ENCODE assay signal across 7 mouse cellular contexts in the genomic region with DNA sequence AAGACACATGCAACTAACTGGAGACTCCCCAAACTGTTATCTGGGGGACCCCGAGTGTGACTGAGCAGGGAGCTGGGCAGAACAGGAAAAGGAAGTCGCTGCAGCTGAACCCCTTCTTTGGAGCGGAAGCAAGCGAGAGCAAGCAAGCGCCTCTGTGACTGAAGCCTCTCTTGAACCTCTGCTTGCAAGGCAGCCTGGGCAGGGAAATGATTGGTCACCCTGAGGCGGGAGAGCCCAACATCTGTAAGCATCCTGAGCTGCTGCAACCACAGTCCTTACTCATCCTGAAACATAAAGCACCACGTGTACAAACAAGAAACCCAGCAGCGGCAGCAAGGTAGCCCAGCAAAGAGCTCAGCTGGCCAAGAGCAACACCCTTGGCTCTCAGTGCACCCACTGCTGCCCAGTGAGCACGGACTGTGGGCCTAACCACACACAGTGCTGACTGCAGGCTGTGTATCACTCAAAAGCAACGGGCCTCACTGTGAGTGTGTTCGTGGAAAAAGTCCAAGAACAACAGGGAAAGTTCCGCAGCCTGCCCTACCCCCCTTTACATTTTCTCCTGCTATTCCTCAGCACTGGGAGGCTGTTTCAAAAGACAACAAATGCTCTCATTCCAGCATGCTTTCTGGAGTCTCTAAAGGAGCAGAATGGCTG.
A peak's percentile ranks its signal among the peaks of the same experiment; 100 is the strongest.
DNase-seq lines count a peak whose midpoint lies in the region; ATAC-seq and TF ChIP-seq lines count a peak whose summit lies in the region.

No protein-coding gene starts in this region.

- H3K79me2 ChIP-seq in CH12.LX (replicated peaks; ENCODE audit: control insufficient read depth, extremely low read depth, insufficient read depth, poor library complexity, severe bottlenecking), result no peaks in the 10 kb centered on the region

- in situ Hi-C loops in CH12.LX (cut with MboI; ENCODE audit: low pct_ligation_motif_present, low pct_unique_long_range_greater_than_20kb, low sequenced_read_pairs), result no loop called here

- peak overlapping the region; percentile 94 for H3K27ac ChIP-seq in CH12.LX (ENCODE audit: insufficient read depth, low read depth)
- peak overlapping the region; percentile 92 for H3K27ac ChIP-seq in kidney, embryonic 15.5 days
- H3K27ac ChIP-seq in midbrain, embryonic 12.5 days (replicated peaks), result peak overlapping the region; percentile 54

- WGBS in kidney, embryonic 15.5 days, result 34% methylated on average over 12 of the region's 12 CpGs
- 17% methylated on average over 12 of the region's 12 CpGs for WGBS in midbrain, embryonic 12.5 days

- no peaks in the 10 kb centered on the region for H3K27me3 ChIP-seq in CH12.LX (replicated peaks)
- no peaks in the 10 kb centered on the region for H3K27me3 ChIP-seq in kidney, embryonic 15.5 days
- H3K27me3 ChIP-seq in midbrain, embryonic 12.5 days, result 0 out of 2 replicates have a peak, but pooled peaks cover 3% of the 10 kb centered on the region

- H3K4me2 ChIP-seq in CH12.LX (ENCODE audit: insufficient read depth, low read depth, poor library complexity, severe bottlenecking), result peak overlapping the region; percentile 68
- no peak overlapping the region for H3K4me2 ChIP-seq in kidney, embryonic 15.5 days
- 0 out of 2 replicates have a peak overlapping the region, but pooled peaks have one; percentile 13 for H3K4me2 ChIP-seq in midbrain, embryonic 12.5 days (replicated peaks)

- peaks cover 0 to 20% of the 10 kb centered on the region in 2 experiments for H3K36me3 ChIP-seq in CH12.LX (replicated peaks in 1 of 2; ENCODE audit: control insufficient read depth in 1 of 2, insufficient read depth in 1 of 2, low read length in 1 of 2)
- no peaks in the 10 kb centered on the region for H3K36me3 ChIP-seq in kidney, embryonic 15.5 days
- H3K36me3 ChIP-seq in midbrain, embryonic 12.5 days, result no peaks in the 10 kb centered on the region

- no peak; the same call in 1 of the 2 replicates for TF ChIP-seq RAD21 in CH12.LX (IDR thresholded peaks at IDR 0.05; ENCODE audit: low read depth, low read length)

- peak; percentile 85 for ATAC-seq in activated CD4-positive, CD25-positive, alpha-beta regulatory T cell, adult 4 months
- ATAC-seq in kidney, embryonic 15.5 days (replicated peaks; ENCODE audit: low FRiP score), result peak; percentile 86
- ATAC-seq in midbrain, embryonic 12.5 days (ENCODE audit: low FRiP score, low read depth), result peak; percentile 54; the same call in 1 of the 2 replicates

- dilution Hi-C loops in CH12.LX (cut with MboI; ENCODE audit: extremely low pct_ligation_motif_present, extremely low pct_unique_long_range_greater_than_20kb, low sequenced_read_pairs), result no loop called here

- peak; percentile 89 for DNase-seq in CH12.LX (ENCODE audit: extremely low read depth)
- DNase-seq in heart, adult 9 months (ENCODE audit: low spot score in 2 of 2), result peak; percentile 32 to 35
- DNase-seq in thymus, postnatal 0 days (ENCODE audit: low spot score), result peak; percentile 79
- DNase-seq in layer of hippocampus, postnatal 14 days (ENCODE audit: low spot score in 2 of 2), result no peak

- peak; percentile 10; the same call in 1 of the 2 replicates for TF ChIP-seq POLR2A in CH12.LX (IDR thresholded peaks at IDR 0.05; ENCODE audit: low read depth, low read length)

- TF ChIP-seq EP300 in CH12.LX (IDR thresholded peaks at IDR 0.05; ENCODE audit: low read length), result peak; percentile 82

- peaks cover 20 to 70% of the 10 kb centered on the region in 2 experiments for H3K4me1 ChIP-seq in CH12.LX (ENCODE audit: control insufficient read depth in 1 of 2, insufficient read depth in 2 of 2)
- H3K4me1 ChIP-seq in kidney, embryonic 15.5 days, result peaks cover 22% of the 10 kb centered on the region
- peaks cover 19% of the 10 kb centered on the region for H3K4me1 ChIP-seq in midbrain, embryonic 12.5 days

- peak overlapping the region in 1 of 3 experiments; percentile 9 for H3K4me3 ChIP-seq in CH12.LX (replicated peaks in 1 of 3; ENCODE audit: low read depth in 2 of 3, low read length in 2 of 3, poor library complexity in 1 of 3)
- no peak overlapping the region for H3K4me3 ChIP-seq in kidney, embryonic 15.5 days (replicated peaks)
- H3K4me3 ChIP-seq in midbrain, embryonic 12.5 days, result no peak overlapping the region

- TF ChIP-seq CTCF in CH12.LX (conservative IDR thresholded peaks at IDR 0.05 in 1 of 2, IDR thresholded peaks at IDR 0.05 in 1 of 2; ENCODE audit: low read depth in 2 of 2, low read length in 2 of 2), result no peak

- peaks cover 13% of the 10 kb centered on the region for H3K9me3 ChIP-seq in CH12.LX (replicated peaks; ENCODE audit: low read length)
- H3K9me3 ChIP-seq in kidney, embryonic 15.5 days (replicated peaks), result no peaks in the 10 kb centered on the region
- H3K9me3 ChIP-seq in midbrain, embryonic 12.5 days, result no peaks in the 10 kb centered on the region

- H3K9ac ChIP-seq in CH12.LX (ENCODE audit: insufficient read depth, low read depth), result peak overlapping the region; percentile 41
- no peak overlapping the region for H3K9ac ChIP-seq in kidney, embryonic 15.5 days
- H3K9ac ChIP-seq in midbrain, embryonic 12.5 days (replicated peaks), result no peak overlapping the region

TF ChIP-seq in CH12.LX, 34 proteins besides CTCF, POLR2A, EP300 and RAD21:
- TF ChIP-seq ZC3H11A (IDR thresholded peaks at IDR 0.05; ENCODE audit: low read depth, low read length), result no peak
- no peak for TF ChIP-seq ZMIZ1 (IDR thresholded peaks at IDR 0.05; ENCODE audit: low read depth, low read length)
- peak; percentile 86 for TF ChIP-seq JUND (conservative IDR thresholded peaks at IDR 0.05; ENCODE audit: low read depth, low read length)
- peak; percentile 45; the same call in 1 of the 2 replicates for TF ChIP-seq MAZ (IDR thresholded peaks at IDR 0.05; ENCODE audit: low read depth, low read length)
- TF ChIP-seq MXI1 (IDR thresholded peaks at IDR 0.05; ENCODE audit: low read depth, low read length), result peak; percentile 88
- TF ChIP-seq TCF12 (IDR thresholded peaks at IDR 0.05; ENCODE audit: low read depth, low read length), result peak; percentile 91
- peak; percentile 92 for TF ChIP-seq SIN3A (IDR thresholded peaks at IDR 0.05; ENCODE audit: low read length)
- TF ChIP-seq MYC (IDR thresholded peaks at IDR 0.05; ENCODE audit: low read depth, low read length), result peak; percentile 93
- TF ChIP-seq IRF4 (IDR thresholded peaks at IDR 0.05; ENCODE audit: low read depth, low read length), result peak; percentile 99
- peak; percentile 84 for TF ChIP-seq USF1 (IDR thresholded peaks at IDR 0.05; ENCODE audit: low read depth, low read length)
- TF ChIP-seq BHLHE40 (IDR thresholded peaks at IDR 0.05; ENCODE audit: low read depth, low read length), result peak; percentile 80
- TF ChIP-seq PAX5 (IDR thresholded peaks at IDR 0.05; ENCODE audit: low read length), result no peak
- TF ChIP-seq ELF1 (IDR thresholded peaks at IDR 0.05; ENCODE audit: low read depth, low read length), result peak; percentile 54
- no peak for TF ChIP-seq KAT2A (IDR thresholded peaks at IDR 0.05; ENCODE audit: insufficient replicate concordance, low read length)
- peak; percentile 70; the same call in 1 of the 2 replicates for TF ChIP-seq RCOR1 (conservative IDR thresholded peaks at IDR 0.05; ENCODE audit: low read depth, low read length)
- no peak for TF ChIP-seq GABPA (IDR thresholded peaks at IDR 0.05; ENCODE audit: insufficient replicate concordance, low read depth, low read length)
- TF ChIP-seq ZNF384 (IDR thresholded peaks at IDR 0.05; ENCODE audit: low read depth, low read length), result no peak
- TF ChIP-seq JUN (IDR thresholded peaks at IDR 0.05; ENCODE audit: insufficient read depth, low read depth, low read length), result peak; percentile 58; the same call in 1 of the 2 replicates
- TF ChIP-seq TBP (conservative IDR thresholded peaks at IDR 0.05; ENCODE audit: low read depth, low read length), result no peak
- no peak for TF ChIP-seq SMC3 (IDR thresholded peaks at IDR 0.05; ENCODE audit: low read depth, low read length)
- TF ChIP-seq MAX (IDR thresholded peaks at IDR 0.05; ENCODE audit: low read length), result peak; percentile 93
- TF ChIP-seq NRF1 (IDR thresholded peaks at IDR 0.05; ENCODE audit: low read depth, low read length), result peak; percentile 28; the same call in 1 of the 2 replicates
- TF ChIP-seq MEF2A (IDR thresholded peaks at IDR 0.05; ENCODE audit: borderline replicate concordance, low read depth, low read length), result no peak
- peak; percentile 97 for TF ChIP-seq ETS1 (conservative IDR thresholded peaks at IDR 0.05; ENCODE audit: low read depth, low read length)
- TF ChIP-seq NELFE (IDR thresholded peaks at IDR 0.05; ENCODE audit: low read depth, low read length), result no peak
- peak; percentile 21; the same call in 1 of the 2 replicates for TF ChIP-seq HCFC1 (IDR thresholded peaks at IDR 0.05; ENCODE audit: low read depth, low read length)
- no peak for TF ChIP-seq ZKSCAN1 (IDR thresholded peaks at IDR 0.05; ENCODE audit: borderline replicate concordance, low read depth, low read length)
- TF ChIP-seq MAFK (IDR thresholded peaks at IDR 0.05; ENCODE audit: insufficient replicate concordance, low read length), result no peak; the same call in 1 of the 2 replicates
- peak; percentile 46; the same call in 1 of the 2 replicates for TF ChIP-seq CHD2 (IDR thresholded peaks at IDR 0.05; ENCODE audit: low read length)
- TF ChIP-seq E2F4 (IDR thresholded peaks at IDR 0.05; ENCODE audit: insufficient replicate concordance, low read depth, low read length), result peak; percentile 58; the same call in 1 of the 2 replicates
- TF ChIP-seq POLR2AphosphoS2 (IDR thresholded peaks at IDR 0.05; ENCODE audit: low read depth, low read length), result no peak
- TF ChIP-seq USF2 (conservative IDR thresholded peaks at IDR 0.05; ENCODE audit: low read depth, low read length), result peak; percentile 75
- no peak for TF ChIP-seq CHD1 (IDR thresholded peaks at IDR 0.05; ENCODE audit: low read depth, low read length)
- no peak for TF ChIP-seq UBTF (IDR thresholded peaks at IDR 0.05; ENCODE audit: low read depth, low read length)

Comparison
In these comparisons a context has a peak if more than half of its experiments do, and no peak if none do; other contexts are left out.
1. DNase-seq: peak in CH12.LX (single experiment), heart, adult 9 months (2 of 2) and thymus, postnatal 0 days (single experiment); none in layer of hippocampus, postnatal 14 days (0 of 2).
2. Peak in every context shown above with its lines, with median percentiles within 50 percentile points of each other: H3K27ac ChIP-seq and ATAC-seq.